Mouse (Mus musculus): ENCODE data around the gene Gm37240. TPM values are rescaled to one million over a fixed set of nuclear protein-coding genes. Genes with fewer than 3 reads are reported as not detected.

Gene Gm37240
- total and polyA plus RNA-seq, 2 experiments from 2014 or later: 0.43 to 1.9 TPM

GRCm38 (mm10) chr3:85530601-85531161 lies 356.6 kb downstream of the Gm37240 start:
- no peak for DNase-seq (ENCODE audit: low spot score)
- H3K9me3 ChIP-seq (ENCODE audit: low read length): no peaks in the 10 kb centered on the region
- H3K4me3 ChIP-seq (ENCODE audit: low read depth, low read length): no peak overlapping the region
- ATAC-seq (ENCODE audit: low FRiP score): no peak
- 78% methylated on average over 8 of the region's 8 CpGs for WGBS
- H3K36me3 ChIP-seq (ENCODE audit: insufficient read depth, low read length): no peaks in the 10 kb centered on the region
- TF ChIP-seq CTCF (IDR thresholded peaks at IDR 0.05): no peak
- no peaks in the 10 kb centered on the region for H3K27me3 ChIP-seq (ENCODE audit: insufficient read depth, low read length)
- H3K9ac ChIP-seq (replicated peaks; ENCODE audit: low read length, poor library complexity, severe bottlenecking): no peak overlapping the region
- H3K4me2 ChIP-seq (ENCODE audit: low read depth, low read length, poor library complexity, severe bottlenecking): no peak overlapping the region
- H3K27ac ChIP-seq (ENCODE audit: low read depth, low read length): no peak overlapping the region
- H3K4me1 ChIP-seq (ENCODE audit: insufficient read depth, low read length): no peaks in the 10 kb centered on the region

GRCm38 (mm10) chr3:85521311-85521907 lies 365.9 kb downstream of the Gm37240 start:
- no peak for TF ChIP-seq CTCF (IDR thresholded peaks at IDR 0.05)
- ATAC-seq (ENCODE audit: low FRiP score) (no peak), DNase-seq (ENCODE audit: low spot score) (no peak)
- WGBS: 88% methylated on average over 1 of the region's 1 CpGs
- no peaks in the 10 kb centered on the region for H3K9me3 ChIP-seq (ENCODE audit: low read length)
- no peaks in the 10 kb centered on the region for H3K27me3 ChIP-seq (ENCODE audit: insufficient read depth, low read length)
- no peaks in the 10 kb centered on the region for H3K36me3 ChIP-seq (ENCODE audit: insufficient read depth, low read length)
- no peak overlapping the region for H3K4me2 ChIP-seq (ENCODE audit: low read depth, low read length, poor library complexity, severe bottlenecking)
- H3K4me3 ChIP-seq (ENCODE audit: low read depth, low read length): no peak overlapping the region
- no peak overlapping the region for H3K9ac ChIP-seq (replicated peaks; ENCODE audit: low read length, poor library complexity, severe bottlenecking)
- no peaks in the 10 kb centered on the region for H3K4me1 ChIP-seq (ENCODE audit: insufficient read depth, low read length)
- H3K27ac ChIP-seq (ENCODE audit: low read depth, low read length): no peak overlapping the region

GRCm38 (mm10) chr3:85518668-85519067 lies 368.6 kb downstream of the Gm37240 start:
- ATAC-seq (ENCODE audit: low FRiP score) (no peak), DNase-seq (ENCODE audit: low spot score) (no peak)
- Histone ChIP-seq H3K27ac (ENCODE audit: low read depth, low read length) (no peak overlapping the region), H3K36me3 (ENCODE audit: insufficient read depth, low read length) (no peaks in the 10 kb centered on the region), H3K4me2 (ENCODE audit: low read depth, low read length, poor library complexity, severe bottlenecking) (no peak overlapping the region), H3K4me3 (ENCODE audit: low read depth, low read length) (no peak overlapping the region), H3K4me1 (ENCODE audit: insufficient read depth, low read length) (no peaks in the 10 kb centered on the region), H3K27me3 (ENCODE audit: insufficient read depth, low read length) (no peaks in the 10 kb centered on the region), H3K9ac (replicated peaks; ENCODE audit: low read length, poor library complexity, severe bottlenecking) (no peak overlapping the region), H3K9me3 (ENCODE audit: low read length) (no peaks in the 10 kb centered on the region)
- TF ChIP-seq CTCF (IDR thresholded peaks at IDR 0.05): no peak
- 75% methylated on average over 8 of the region's 8 CpGs for WGBS

GRCm38 (mm10) chr3:85518072-85518471 lies 369.2 kb downstream of the Gm37240 start:
- ATAC-seq (ENCODE audit: low FRiP score) (no peak), DNase-seq (ENCODE audit: low spot score) (no peak)
- TF ChIP-seq CTCF (IDR thresholded peaks at IDR 0.05): no peak
- no peak overlapping the region for H3K4me2 ChIP-seq (ENCODE audit: low read depth, low read length, poor library complexity, severe bottlenecking)
- no peak overlapping the region for H3K9ac ChIP-seq (replicated peaks; ENCODE audit: low read length, poor library complexity, severe bottlenecking)
- H3K27ac ChIP-seq (ENCODE audit: low read depth, low read length): no peak overlapping the region
- 87% methylated on average over 1 of the region's 1 CpGs for WGBS
- no peaks in the 10 kb centered on the region for H3K36me3 ChIP-seq (ENCODE audit: insufficient read depth, low read length)
- no peak overlapping the region for H3K4me3 ChIP-seq (ENCODE audit: low read depth, low read length)
- no peaks in the 10 kb centered on the region for H3K9me3 ChIP-seq (ENCODE audit: low read length)
- H3K27me3 ChIP-seq (ENCODE audit: insufficient read depth, low read length): no peaks in the 10 kb centered on the region
- no peaks in the 10 kb centered on the region for H3K4me1 ChIP-seq (ENCODE audit: insufficient read depth, low read length)

- no peak overlapping the region for H3K4me2 ChIP-seq (ENCODE audit: low read depth, low read length, poor library complexity, severe bottlenecking)
- no peaks in the 10 kb centered on the region for H3K4me1 ChIP-seq (ENCODE audit: insufficient read depth, low read length)
- TF ChIP-seq CTCF (IDR thresholded peaks at IDR 0.05): no peak
- WGBS: 77% methylated on average over 11 of the region's 11 CpGs
- ATAC-seq (ENCODE audit: low FRiP score): no peak
- H3K27ac ChIP-seq (ENCODE audit: low read depth, low read length): no peak overlapping the region
- H3K9me3 ChIP-seq (ENCODE audit: low read length): no peaks in the 10 kb centered on the region
- H3K9ac ChIP-seq (replicated peaks; ENCODE audit: low read length, poor library complexity, severe bottlenecking): no peak overlapping the region
- H3K36me3 ChIP-seq (ENCODE audit: insufficient read depth, low read length): no peaks in the 10 kb centered on the region
- no peaks in the 10 kb centered on the region for H3K27me3 ChIP-seq (ENCODE audit: insufficient read depth, low read length)
- no peak overlapping the region for H3K4me3 ChIP-seq (ENCODE audit: low read depth, low read length)
- no peak for DNase-seq (ENCODE audit: low spot score)
Observed at GRCm38 (mm10) chr3:85516739-85517396, 370.4 kb downstream of the Gm37240 start.

- DNase-seq (ENCODE audit: low spot score): no peak
- Histone ChIP-seq H3K9ac (replicated peaks; ENCODE audit: low read length, poor library complexity, severe bottlenecking) (no peak overlapping the region), H3K27me3 (ENCODE audit: insufficient read depth, low read length) (no peaks in the 10 kb centered on the region), H3K4me3 (ENCODE audit: low read depth, low read length) (no peak overlapping the region), H3K36me3 (ENCODE audit: insufficient read depth, low read length) (no peaks in the 10 kb centered on the region), H3K27ac (ENCODE audit: low read depth, low read length) (no peak overlapping the region), H3K4me2 (ENCODE audit: low read depth, low read length, poor library complexity, severe bottlenecking) (no peak overlapping the region), H3K9me3 (ENCODE audit: low read length) (no peaks in the 10 kb centered on the region), H3K4me1 (ENCODE audit: insufficient read depth, low read length) (no peaks in the 10 kb centered on the region)
- TF ChIP-seq CTCF (IDR thresholded peaks at IDR 0.05): no peak
- WGBS: 82% methylated on average over 11 of the region's 11 CpGs
- no peak for ATAC-seq (ENCODE audit: low FRiP score)
Observed at GRCm38 (mm10) chr3:85514700-85515099, 372.6 kb downstream of the Gm37240 start.

Data from midbrain, postnatal 0 days (tissue).